Mouse (Mus musculus) stomach, postnatal 0 days (tissue): Measurements from ENCODE around the gene Stac3.

Experiments used
- CTCF ChIP-seq: IDR thresholded peaks from 2 replicates; pipeline ENCODE4 v1.5.1; 2016; ENCODE audit warnings: antibody characterized with exemption, low read depth, mild to moderate bottlenecking, moderate library complexity
- EP300 ChIP-seq: optimal IDR thresholded peaks from 2 replicates; pipeline ENCODE3; 2016; ENCODE audit warnings: antibody characterized with exemption

DNA sequence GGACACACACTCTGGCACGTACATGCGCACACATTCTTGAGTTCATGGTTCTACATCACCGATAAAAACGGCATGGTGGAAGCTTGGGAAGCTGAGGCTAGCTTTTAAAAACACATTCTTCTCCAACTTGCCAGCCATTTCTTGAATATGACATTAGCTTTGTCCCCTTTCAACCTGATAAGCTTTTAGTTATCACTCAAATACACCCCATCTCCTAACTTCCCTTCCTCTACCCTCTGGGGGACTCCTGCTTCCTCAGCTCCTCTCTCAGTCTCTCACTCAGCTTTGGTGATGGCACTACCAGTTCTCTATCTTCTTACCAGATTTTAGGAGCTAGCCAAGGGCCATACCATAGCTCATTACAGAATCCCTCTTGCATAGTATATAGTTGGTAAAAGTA, 26.3 kb upstream of the Stac3 start:
- TF ChIP-seq CTCF (no peak), EP300 (no peak)
